Mouse (Mus musculus) midbrain, embryonic 12.5 days (tissue): ENCODE results near the gene Cbfa2t2. TPM values are rescaled to one million over a fixed set of nuclear protein-coding genes. Genes with fewer than 3 reads are reported as not detected.

ENCODE experiments used
- ATAC-seq: fragments of 200-750 bp; cut with Nextera tagmentation; 2 replicates; pipeline ENCODE4 v1.8.0; 2017; ENCODE audit warnings: low read depth, moderate TSS enrichment, moderate library complexity; ENCODE audit not compliant: low FRiP score
- H3K27ac ChIP-seq: fragments of 300-500 bp; sonication (generic); replicated peaks from 2 replicates; pipeline ENCODE4 v1.5.1; 2016; ENCODE audit warnings: mild to moderate bottlenecking
- H3K27me3 ChIP-seq: fragments of 300-500 bp; sonication (generic); 2 replicates; pipeline ENCODE4 v1.6.1; 2016; ENCODE audit warnings: mild to moderate bottlenecking
- H3K36me3 ChIP-seq: fragments of 300-500 bp; sonication (generic); 2 replicates; pipeline ENCODE4 v1.6.1; 2016
- H3K4me1 ChIP-seq: fragments of 300-500 bp; sonication (generic); 2 replicates; pipeline ENCODE4 v1.6.1; 2016
- H3K4me2 ChIP-seq: fragments of 300-500 bp; sonication (generic); replicated peaks from 2 replicates; pipeline ENCODE4 v1.6.1; 2016; ENCODE audit warnings: mild to moderate bottlenecking, moderate library complexity
- H3K4me3 ChIP-seq: fragments of 300-500 bp; sonication (generic); 2 replicates; pipeline ENCODE4 v1.5.1; 2016; ENCODE audit warnings: mild to moderate bottlenecking
- H3K9ac ChIP-seq: fragments of 300-500 bp; sonication (generic); replicated peaks from 2 replicates; pipeline ENCODE4 v1.6.1; 2016; ENCODE audit warnings: mild to moderate bottlenecking, moderate library complexity
- H3K9me3 ChIP-seq: fragments of 300-500 bp; sonication (generic); 2 replicates; pipeline ENCODE4 v1.6.1; 2016; ENCODE audit warnings: mild to moderate bottlenecking
- WGBS: fragments of 180-500 bp; shearing (Covaris S2); methylation state at CpG from one replicate; pipeline ENCODE4 v1.1.7; 2016; 5-methylcytosine and 5-hydroxymethylcytosine counted together
- polyA plus RNA-seq: library from polyadenylated mRNA; unstranded; fragments of >200 nt; fragmentation: Nextera tagmentation; extraction: Ambion mirVana; gene quantifications from 2 replicates; pipeline ENCODE4 v1.2.1, GENCODE M21; 2016

The Cbfa2t2 gene
- polyA plus RNA-seq, 1 experiment from 2014 or later = 91.8 TPM

GRCm38 (mm10) chr2:154517424-154517823 lies 81.1 kb downstream of the Cbfa2t2 start:
- 0 out of 2 replicates have a peak overlapping the region, but pooled peaks have one; percentile 3 for H3K27ac ChIP-seq
- no peak overlapping the region for H3K9ac ChIP-seq
- WGBS = 94% methylated on average over 5 of the region's 5 CpGs
- no peak for ATAC-seq
- peaks cover 62% of the 10 kb centered on the region for H3K36me3 ChIP-seq
- no peaks in the 10 kb centered on the region for H3K9me3 ChIP-seq
- H3K27me3 ChIP-seq = no peaks in the 10 kb centered on the region
- no peak overlapping the region for H3K4me3 ChIP-seq
- H3K4me2 ChIP-seq = no peak overlapping the region
- H3K4me1 ChIP-seq = no peaks in the 10 kb centered on the region

- peaks cover 71% of the 10 kb centered on the region for H3K36me3 ChIP-seq
- H3K27me3 ChIP-seq = no peaks in the 10 kb centered on the region
- no peak overlapping the region for H3K4me2 ChIP-seq
- no peaks in the 10 kb centered on the region; the same call in 1 of the 2 replicates for H3K4me1 ChIP-seq
- no peak overlapping the region for H3K9ac ChIP-seq
- ATAC-seq = no peak
- H3K4me3 ChIP-seq = no peak overlapping the region
- no peak overlapping the region for H3K27ac ChIP-seq
- no peaks in the 10 kb centered on the region for H3K9me3 ChIP-seq
Observed at GRCm38 (mm10) chr2:154521449-154521848, 85.2 kb downstream of the Cbfa2t2 start.

GRCm38 (mm10) chr2:154522334-154522733 lies 86.1 kb downstream of the Cbfa2t2 start:
- 93% methylated on average over 5 of the region's 5 CpGs for WGBS
- Histone ChIP-seq H3K9me3 (no peaks in the 10 kb centered on the region), H3K27me3 (no peaks in the 10 kb centered on the region), H3K4me2 (no peak overlapping the region), H3K27ac (no peak overlapping the region), H3K4me3 (no peak overlapping the region), H3K9ac (no peak overlapping the region), H3K4me1 (no peaks in the 10 kb centered on the region; the same call in 1 of the 2 replicates), H3K36me3 (peaks cover 72% of the 10 kb centered on the region)
- no peak for ATAC-seq

GRCm38 (mm10) chr2:154525285-154525684 lies 89.0 kb downstream of the Cbfa2t2 start:
- Histone ChIP-seq H3K27me3 (no peaks in the 10 kb centered on the region), H3K27ac (no peak overlapping the region), H3K4me2 (no peak overlapping the region), H3K4me1 (no peaks in the 10 kb centered on the region; the same call in 1 of the 2 replicates), H3K9me3 (no peaks in the 10 kb centered on the region), H3K4me3 (no peak overlapping the region), H3K36me3 (peaks cover 76% of the 10 kb centered on the region), H3K9ac (no peak overlapping the region)
- 94% methylated on average over 2 of the region's 2 CpGs for WGBS
- ATAC-seq = no peak

- peaks cover 77% of the 10 kb centered on the region for H3K36me3 ChIP-seq
- 0 out of 2 replicates have a peak overlapping the region, but pooled peaks have one; percentile 10 for H3K27ac ChIP-seq
Observed at GRCm38 (mm10) chr2:154526531-154526930, 90.2 kb downstream of the Cbfa2t2 start.

GRCm38 (mm10) chr2:154532888-154533287 lies 96.6 kb downstream of the Cbfa2t2 start:
- ATAC-seq = no peak
- peak overlapping the region; percentile 10; the same call in 1 of the 2 replicates for H3K27ac ChIP-seq
- H3K4me3 ChIP-seq = no peak overlapping the region
- 23% methylated on average over 3 of the region's 3 CpGs for WGBS
- H3K36me3 ChIP-seq = peaks cover 68% of the 10 kb centered on the region
- no peak overlapping the region for H3K4me2 ChIP-seq
- H3K4me1 ChIP-seq = peaks cover 7% of the 10 kb centered on the region; the same call in 1 of the 2 replicates
- no peaks in the 10 kb centered on the region for H3K27me3 ChIP-seq
- H3K9me3 ChIP-seq = no peaks in the 10 kb centered on the region
- no peak overlapping the region for H3K9ac ChIP-seq

More at GRCm38 (mm10) chr2:154526531-154526930, 90.2 kb downstream of the Cbfa2t2 start:
- ATAC-seq = no peak
- 88% methylated on average over 3 of the region's 3 CpGs for WGBS
- no peak overlapping the region for H3K4me3 ChIP-seq
- H3K27me3 ChIP-seq = no peaks in the 10 kb centered on the region
- H3K4me2 ChIP-seq = no peak overlapping the region
- H3K4me1 ChIP-seq = no peaks in the 10 kb centered on the region; the same call in 1 of the 2 replicates
- H3K9ac ChIP-seq = no peak overlapping the region
- H3K9me3 ChIP-seq = no peaks in the 10 kb centered on the region

- H3K36me3 ChIP-seq = peaks cover 59% of the 10 kb centered on the region
- no peak overlapping the region for H3K9ac ChIP-seq
- H3K9me3 ChIP-seq = no peaks in the 10 kb centered on the region
- peaks cover 11% of the 10 kb centered on the region; the same call in 1 of the 2 replicates for H3K4me1 ChIP-seq
- WGBS = 92% methylated on average over 12 of the region's 12 CpGs
- no peaks in the 10 kb centered on the region for H3K27me3 ChIP-seq
- no peak overlapping the region for H3K4me3 ChIP-seq
- no peak overlapping the region for H3K4me2 ChIP-seq
- no peak for ATAC-seq
- H3K27ac ChIP-seq = no peak overlapping the region
Observed at GRCm38 (mm10) chr2:154534704-154535270, 98.5 kb downstream of the Cbfa2t2 start.

GRCm38 (mm10) chr2:154538310-154538709 lies 102.0 kb downstream of the Cbfa2t2 start:
- Histone ChIP-seq H3K4me1 (peaks cover 4% of the 10 kb centered on the region; the same call in 1 of the 2 replicates), H3K27me3 (no peaks in the 10 kb centered on the region), H3K9me3 (no peaks in the 10 kb centered on the region), H3K36me3 (peaks cover 43% of the 10 kb centered on the region), H3K27ac (peak overlapping the region; percentile 50), H3K4me2 (no peak overlapping the region), H3K4me3 (no peak overlapping the region), H3K9ac (no peak overlapping the region)
- no peak for ATAC-seq
- 69% methylated on average over 2 of the region's 2 CpGs for WGBS

- peaks cover 4% of the 10 kb centered on the region; the same call in 1 of the 2 replicates for H3K4me1 ChIP-seq
- peaks cover 43% of the 10 kb centered on the region for H3K36me3 ChIP-seq
- WGBS = 62% methylated on average over 3 of the region's 3 CpGs
- H3K4me3 ChIP-seq = no peak overlapping the region
- peak overlapping the region; percentile 50 for H3K27ac ChIP-seq
- H3K27me3 ChIP-seq = no peaks in the 10 kb centered on the region
- H3K9ac ChIP-seq = no peak overlapping the region
- no peaks in the 10 kb centered on the region for H3K9me3 ChIP-seq
- no peak overlapping the region for H3K4me2 ChIP-seq
- no peak for ATAC-seq
Observed at GRCm38 (mm10) chr2:154538710-154539109, 102.4 kb downstream of the Cbfa2t2 start.

GRCm38 (mm10) chr2:154539720-154540119 lies 103.4 kb downstream of the Cbfa2t2 start:
- Histone ChIP-seq H3K27me3 (no peaks in the 10 kb centered on the region), H3K27ac (no peak overlapping the region; the same call in 1 of the 2 replicates), H3K4me1 (peaks cover 4% of the 10 kb centered on the region; the same call in 1 of the 2 replicates), H3K9ac (no peak overlapping the region), H3K9me3 (no peaks in the 10 kb centered on the region), H3K36me3 (peaks cover 36% of the 10 kb centered on the region), H3K4me3 (no peak overlapping the region), H3K4me2 (no peak overlapping the region)
- 81% methylated on average over 3 of the region's 3 CpGs for WGBS
- ATAC-seq = no peak

GRCm38 (mm10) chr2:154541630-154542029 lies 105.3 kb downstream of the Cbfa2t2 start:
- no peak overlapping the region for H3K9ac ChIP-seq
- 83% methylated on average over 2 of the region's 2 CpGs for WGBS
- no peak for ATAC-seq

GRCm38 (mm10) chr2:154543567-154544347 lies 107.5 kb downstream of the Cbfa2t2 start:
- no peak overlapping the region for H3K9ac ChIP-seq
- no peak for ATAC-seq
- H3K36me3 ChIP-seq = 0 out of 2 replicates have a peak, but pooled peaks cover 1% of the 10 kb centered on the region
- no peak overlapping the region for H3K4me2 ChIP-seq
- WGBS = 80% methylated on average over 9 of the region's 9 CpGs
- no peak overlapping the region for H3K4me3 ChIP-seq
- 0 out of 2 replicates have a peak, but pooled peaks cover 4% of the 10 kb centered on the region for H3K27me3 ChIP-seq
- peaks cover 7% of the 10 kb centered on the region; the same call in 1 of the 2 replicates for H3K4me1 ChIP-seq
- peak overlapping the region; percentile 15; the same call in 1 of the 2 replicates for H3K27ac ChIP-seq
- no peaks in the 10 kb centered on the region for H3K9me3 ChIP-seq

More at GRCm38 (mm10) chr2:154541630-154542029, 105.3 kb downstream of the Cbfa2t2 start:
- Histone ChIP-seq H3K4me3 (no peak overlapping the region), H3K27me3 (no peaks in the 10 kb centered on the region), H3K9me3 (no peaks in the 10 kb centered on the region), H3K36me3 (peaks cover 19% of the 10 kb centered on the region; the same call in 1 of the 2 replicates), H3K4me1 (peaks cover 4% of the 10 kb centered on the region; the same call in 1 of the 2 replicates), H3K27ac (no peak overlapping the region), H3K4me2 (no peak overlapping the region)
